In genomic region chr5:80326986-80327385, GRCm38 (mm10) we compare ENCODE assay signal across 21 mouse cellular contexts.
DNase-seq lines count a peak whose midpoint lies in the region; ATAC-seq lines count a peak whose summit lies in the region.
"Had no signal": no experiment of that assay in that cellular context is flagged by ENCODE, and none has a peak within 500 bp of the region (broad histone marks: within the 10 kb centered on the region; RNA-seq: fewer than 3 reads in every experiment).

No protein-coding gene starts in this region.

- no peaks in the 10 kb centered on the region for H3K9me3 ChIP-seq in kidney, embryonic 16.5 days (ENCODE audit: low read length)
- H3K9me3 ChIP-seq in limb, embryonic 13.5 days: no peaks in the 10 kb centered on the region
- no peaks in the 10 kb centered on the region for H3K9me3 ChIP-seq in limb, embryonic 10.5 days (replicated peaks)
- H3K9me3 ChIP-seq: embryonic facial prominence, embryonic 13.5 days; embryonic facial prominence, embryonic 15.5 days; forebrain, embryonic 10.5 days; forebrain, embryonic 12.5 days had no signal

- 49% methylated on average over 1 of the region's 1 CpGs for WGBS in kidney, embryonic 16.5 days
- 23% methylated on average over 1 of the region's 1 CpGs for WGBS in limb, embryonic 13.5 days
- 75% methylated on average over 1 of the region's 1 CpGs for WGBS in limb, embryonic 10.5 days

- no peak overlapping the region for H3K9ac ChIP-seq in kidney, embryonic 16.5 days (replicated peaks; ENCODE audit: low read length)
- H3K9ac ChIP-seq in limb, embryonic 13.5 days: no peak overlapping the region
- H3K9ac ChIP-seq: embryonic facial prominence, embryonic 13.5 days; embryonic facial prominence, embryonic 15.5 days; forebrain, embryonic 12.5 days had no signal

- ATAC-seq in kidney, embryonic 16.5 days (ENCODE audit: low FRiP score, low TSS enrichment): peak; percentile 73; the same call in 1 of the 2 replicates
- peak; percentile 36; the same call in 1 of the 2 replicates for ATAC-seq in limb, embryonic 13.5 days (ENCODE audit: low FRiP score, low read depth)
- ATAC-seq: forebrain, embryonic 14.5 days; forebrain, embryonic 16.5 days had no signal

- no peaks in the 10 kb centered on the region for H3K36me3 ChIP-seq in kidney, embryonic 16.5 days (ENCODE audit: insufficient read depth, low read length)
- H3K36me3 ChIP-seq in limb, embryonic 13.5 days: no peaks in the 10 kb centered on the region
- no peaks in the 10 kb centered on the region for H3K36me3 ChIP-seq in limb, embryonic 10.5 days
- H3K36me3 ChIP-seq: embryonic facial prominence, embryonic 13.5 days; embryonic facial prominence, embryonic 15.5 days; forebrain, embryonic 10.5 days; forebrain, embryonic 12.5 days had no signal

- no peak overlapping the region for H3K27ac ChIP-seq in kidney, embryonic 16.5 days (ENCODE audit: low read length)
- H3K27ac ChIP-seq in limb, embryonic 13.5 days: no peak overlapping the region
- no peak overlapping the region for H3K27ac ChIP-seq in limb, embryonic 10.5 days
- H3K27ac ChIP-seq: embryonic facial prominence, embryonic 13.5 days; embryonic facial prominence, embryonic 15.5 days; forebrain, embryonic 10.5 days; forebrain, embryonic 12.5 days had no signal

- DNase-seq in kidney, postnatal 10 days: no peak
- DNase-seq in limb, embryonic 10.5 days (ENCODE audit: low spot score): no peak
- DNase-seq: adrenal gland, adult 2 months; adrenal gland, postnatal 10 days; adrenal gland, postnatal 25 days; cerebellum, adult 11 months; cerebellum, adult 18-20 months; cerebellum, adult 8-10 months; cerebellum, adult 9-11 months; cerebellum, postnatal 14 days; cerebellum, postnatal 36 days; embryo, embryonic 11 days had no signal

- no peak overlapping the region for H3K4me2 ChIP-seq in kidney, embryonic 16.5 days (replicated peaks; ENCODE audit: low read depth, low read length)
- H3K4me2 ChIP-seq in limb, embryonic 13.5 days (replicated peaks): no peak overlapping the region
- H3K4me2 ChIP-seq: embryonic facial prominence, embryonic 13.5 days; embryonic facial prominence, embryonic 15.5 days; forebrain, embryonic 12.5 days had no signal

- H3K4me3 ChIP-seq in kidney, embryonic 16.5 days (ENCODE audit: low read length): no peak overlapping the region
- no peak overlapping the region for H3K4me3 ChIP-seq in limb, embryonic 13.5 days
- H3K4me3 ChIP-seq in limb, embryonic 10.5 days: no peak overlapping the region
- H3K4me3 ChIP-seq: embryonic facial prominence, embryonic 13.5 days; embryonic facial prominence, embryonic 15.5 days; erythroblast, embryonic 14.5 days; forebrain, embryonic 10.5 days; forebrain, embryonic 12.5 days had no signal

- no peaks in the 10 kb centered on the region for H3K4me1 ChIP-seq in kidney, embryonic 16.5 days (ENCODE audit: insufficient read depth, low read length)
- no peaks in the 10 kb centered on the region for H3K4me1 ChIP-seq in limb, embryonic 13.5 days
- no peaks in the 10 kb centered on the region for H3K4me1 ChIP-seq in limb, embryonic 10.5 days
- H3K4me1 ChIP-seq: embryonic facial prominence, embryonic 13.5 days; embryonic facial prominence, embryonic 15.5 days; forebrain, embryonic 10.5 days; forebrain, embryonic 12.5 days had no signal

- H3K27me3 ChIP-seq in kidney, embryonic 16.5 days (ENCODE audit: insufficient read depth, low read length): no peaks in the 10 kb centered on the region
- no peaks in the 10 kb centered on the region for H3K27me3 ChIP-seq in limb, embryonic 13.5 days
- no peaks in the 10 kb centered on the region for H3K27me3 ChIP-seq in limb, embryonic 10.5 days (ENCODE audit: low read depth, poor library complexity, severe bottlenecking)
- H3K27me3 ChIP-seq: embryonic facial prominence, embryonic 13.5 days; embryonic facial prominence, embryonic 15.5 days; forebrain, embryonic 12.5 days had no signal
